Mouse (Mus musculus) kidney, embryonic 14.5 days (tissue): ENCODE data around the gene Tpmt. TPM values are rescaled to one million over a fixed set of nuclear protein-coding genes. Genes with fewer than 3 reads are reported as not detected.

ENCODE experiments used
- ATAC-seq: fragments of 200-750 bp; cut with Nextera tagmentation; 2 replicates; pipeline ENCODE4 v1.8.0; 2017; ENCODE audit warnings: moderate number of reproducible peaks, mild to moderate bottlenecking, moderate TSS enrichment, moderate library complexity; ENCODE audit not compliant: low FRiP score, low TSS enrichment
- H3K27ac ChIP-seq: fragments of 300-500 bp; sonication (generic); 2 replicates; pipeline ENCODE4 v1.5.1; 2014; ENCODE audit warnings: low read depth, mild to moderate bottlenecking, low read length, moderate library complexity, mixed read lengths
- H3K27me3 ChIP-seq: fragments of 300-500 bp; sonication (generic); 2 replicates; pipeline ENCODE4 v1.6.1; 2014; ENCODE audit warnings: mild to moderate bottlenecking, low read length; ENCODE audit not compliant: control insufficient read depth, insufficient read depth
- H3K36me3 ChIP-seq: fragments of 300-500 bp; sonication (generic); 2 replicates; pipeline ENCODE4 v1.6.1; 2014; ENCODE audit warnings: low read length, mixed read lengths; ENCODE audit not compliant: control insufficient read depth, insufficient read depth
- H3K4me1 ChIP-seq: fragments of 300-500 bp; sonication (generic); 2 replicates; pipeline ENCODE4 v1.6.1; 2014; ENCODE audit warnings: low read length, mixed read lengths; ENCODE audit not compliant: control insufficient read depth, insufficient read depth
- H3K4me2 ChIP-seq: fragments of 300-500 bp; sonication (generic); replicated peaks from 2 replicates; pipeline ENCODE4 v1.6.1; 2014; ENCODE audit warnings: low read depth, mild to moderate bottlenecking, low read length
- H3K4me3 ChIP-seq: fragments of 300-500 bp; sonication (generic); 2 replicates; pipeline ENCODE4 v1.5.1; 2014; ENCODE audit warnings: mild to moderate bottlenecking, low read length
- H3K9ac ChIP-seq: fragments of 300-500 bp; sonication (generic); 2 replicates; pipeline ENCODE4 v1.6.1; 2014; ENCODE audit warnings: low read depth, mild to moderate bottlenecking, low read length, moderate library complexity
- H3K9me3 ChIP-seq: fragments of 300-500 bp; sonication (generic); 2 replicates; pipeline ENCODE4 v1.6.1; 2016; ENCODE audit warnings: low read length; ENCODE audit not compliant: control insufficient read depth
- WGBS: fragments of 180-500 bp; shearing (Covaris S2); extraction: QIAGEN DNeasy Blood & Tissue Kit; methylation state at CpG from one replicate; pipeline ENCODE4 v1.1.7; 2014; 5-methylcytosine and 5-hydroxymethylcytosine counted together
- polyA plus RNA-seq: library from polyadenylated mRNA; unstranded; fragments of >200 nt; fragmentation: Nextera tagmentation; extraction: Ambion mirVana; gene quantifications from 2 replicates; pipeline ENCODE4 v1.2.1, GENCODE M21; 2014

Tpmt gene
- polyA plus RNA-seq, result 23.4 and 29.7 TPM in 2 replicates

DNA sequence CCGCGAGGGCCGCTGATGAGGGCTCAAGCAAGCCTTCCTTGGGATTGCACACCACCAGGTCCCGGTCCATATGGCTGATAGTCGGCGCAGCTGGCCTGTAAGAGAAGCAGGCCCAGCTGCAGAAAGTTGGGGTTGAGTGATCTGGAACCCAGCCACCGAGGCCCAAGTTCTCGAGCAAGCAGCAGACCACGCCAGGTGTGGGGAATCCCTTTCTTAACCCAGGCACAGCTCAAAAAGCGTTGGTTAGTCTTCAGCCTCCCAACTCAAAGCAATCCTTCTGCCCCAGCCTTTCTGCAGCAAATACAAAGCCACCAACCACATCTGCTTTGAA, at the start of gene Tpmt:
Gene Tpmt, minus strand, starts transcription at position 121 of the 331 bp plus-strand sequence.
- no peaks in the 10 kb centered on the region for H3K27me3 ChIP-seq
- H3K4me2 ChIP-seq, result peak within 1 kb of the TSS; percentile 99
- H3K4me3 ChIP-seq, result peak within 1 kb of the TSS; percentile 83
- H3K9me3 ChIP-seq, result no peaks in the 10 kb centered on the region
- peak within 1 kb of the TSS; percentile 75 for H3K9ac ChIP-seq
- no peaks in the 10 kb centered on the region; the same call in 1 of the 2 replicates for H3K36me3 ChIP-seq
- H3K27ac ChIP-seq, result peak within 1 kb of the TSS; percentile 42; the same call in 1 of the 2 replicates
- ATAC-seq, result no peak
- peaks cover 6% of the 10 kb centered on the region; the same call in 1 of the 2 replicates for H3K4me1 ChIP-seq
- WGBS, result 20% methylated on average over 10 of the region's 10 CpGs

DNA sequence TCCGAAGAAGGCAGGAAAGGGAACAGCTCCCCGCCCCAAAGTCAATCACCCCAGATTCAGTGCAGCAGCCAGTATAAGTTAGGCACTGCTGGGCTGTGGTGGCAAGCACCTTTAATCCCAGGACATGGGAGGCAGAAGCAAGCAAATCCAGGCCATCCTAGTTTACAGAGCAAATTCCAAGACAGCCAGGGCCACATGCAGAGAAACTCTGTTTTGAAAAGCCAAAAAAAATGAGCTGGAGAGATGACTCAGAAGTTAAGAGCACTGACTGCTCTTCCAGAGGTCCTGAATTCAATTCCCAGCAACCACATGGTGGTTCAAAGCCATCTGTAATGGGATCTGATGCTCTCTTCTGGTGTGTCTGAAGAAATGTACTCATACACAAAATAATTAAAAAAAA, 49.3 kb upstream of the Tpmt start:
- no peak overlapping the region for H3K4me3 ChIP-seq
- H3K4me2 ChIP-seq, result no peak overlapping the region
- ATAC-seq, result no peak
- H3K4me1 ChIP-seq, result no peaks in the 10 kb centered on the region
- no peak overlapping the region for H3K9ac ChIP-seq
- no peaks in the 10 kb centered on the region for H3K27me3 ChIP-seq
- H3K9me3 ChIP-seq, result no peaks in the 10 kb centered on the region
- H3K36me3 ChIP-seq, result peaks cover 86% of the 10 kb centered on the region
- 97% methylated on average over 2 of the region's 2 CpGs for WGBS
- no peak overlapping the region for H3K27ac ChIP-seq

DNA sequence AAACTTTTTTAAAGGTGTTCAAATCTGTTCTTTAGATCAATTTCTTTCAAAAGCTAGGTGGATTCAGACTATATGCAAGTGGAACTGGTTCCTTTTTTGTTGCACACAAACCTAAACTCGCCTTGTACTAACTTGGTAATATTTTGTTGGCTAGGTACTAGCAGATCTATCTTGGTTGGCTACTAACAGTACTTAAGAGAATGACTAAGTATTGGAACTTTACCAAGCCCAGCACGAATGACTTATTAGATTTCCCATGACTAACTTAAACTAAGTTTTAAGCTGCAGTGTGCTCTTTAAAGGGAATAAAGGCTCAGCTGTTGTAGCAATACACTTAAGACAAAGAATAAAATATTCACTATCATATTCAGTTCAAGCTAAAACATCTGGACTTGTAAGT, 44.7 kb upstream of the Tpmt start:
- ATAC-seq, result no peak
- 88% methylated on average over 2 of the region's 2 CpGs for WGBS
- Histone ChIP-seq H3K36me3 (peaks cover 85% of the 10 kb centered on the region), H3K27ac (no peak overlapping the region), H3K4me1 (no peaks in the 10 kb centered on the region), H3K9me3 (no peaks in the 10 kb centered on the region), H3K27me3 (no peaks in the 10 kb centered on the region), H3K9ac (no peak overlapping the region), H3K4me3 (no peak overlapping the region), H3K4me2 (no peak overlapping the region)

DNA sequence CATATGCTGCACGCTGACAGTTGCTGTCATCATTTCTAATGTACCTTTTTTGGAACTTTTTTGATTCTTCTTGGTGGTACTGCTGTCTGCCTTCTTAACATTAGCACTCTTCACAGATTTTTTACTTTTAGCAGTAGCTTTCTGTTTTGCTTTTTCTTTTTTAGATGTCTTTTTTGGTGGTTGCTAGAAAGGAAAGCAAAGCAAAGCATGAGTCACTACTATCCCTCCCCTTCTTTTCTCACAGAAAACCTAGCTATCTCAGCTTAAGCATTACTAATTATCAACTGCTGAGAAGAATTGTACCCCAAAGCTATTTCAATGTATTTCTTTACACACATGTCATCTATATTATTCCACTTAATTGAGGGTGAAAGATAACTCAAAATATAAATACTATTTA, 43.9 kb upstream of the Tpmt start:
- no peak overlapping the region for H3K27ac ChIP-seq
- H3K36me3 ChIP-seq, result peaks cover 80% of the 10 kb centered on the region
- H3K4me1 ChIP-seq, result no peaks in the 10 kb centered on the region
- no peak for ATAC-seq
- no peak overlapping the region for H3K4me3 ChIP-seq
- no peak overlapping the region for H3K4me2 ChIP-seq
- no peaks in the 10 kb centered on the region for H3K9me3 ChIP-seq
- WGBS, result 95% methylated on average over 1 of the region's 1 CpGs
- H3K9ac ChIP-seq, result no peak overlapping the region
- no peaks in the 10 kb centered on the region for H3K27me3 ChIP-seq

DNA sequence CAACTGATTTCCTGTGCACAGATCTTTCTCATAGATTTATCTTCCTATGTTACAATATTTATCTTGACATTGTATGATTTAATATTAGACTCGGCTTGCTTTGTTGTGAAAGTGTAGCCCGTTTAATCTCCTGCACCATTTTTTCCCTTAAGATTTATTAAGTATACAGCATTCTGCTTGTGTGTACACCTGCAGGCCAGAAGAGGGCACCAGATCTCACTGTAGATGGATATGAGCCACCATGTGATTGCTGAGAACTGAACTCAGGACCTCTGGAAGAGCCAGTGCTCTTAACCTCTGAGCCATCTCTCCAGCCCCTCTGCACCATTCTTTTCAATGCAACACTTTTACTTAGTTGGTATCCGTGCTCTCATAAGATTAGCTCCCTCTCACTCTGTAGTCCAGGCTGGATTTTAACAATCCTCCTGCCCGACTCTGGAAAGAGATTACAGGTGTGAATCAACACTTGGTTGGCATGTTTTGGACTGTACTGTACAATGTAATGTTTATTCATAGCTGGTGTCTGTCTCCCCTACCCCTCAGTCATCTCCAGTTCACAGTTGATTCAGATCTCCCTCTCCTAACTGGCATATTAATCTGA, 36.5 kb upstream of the Tpmt start:
- H3K4me2 ChIP-seq, result no peak overlapping the region
- H3K9me3 ChIP-seq, result no peaks in the 10 kb centered on the region; the same call in 1 of the 2 replicates
- no peaks in the 10 kb centered on the region for H3K4me1 ChIP-seq
- no peak overlapping the region for H3K9ac ChIP-seq
- ATAC-seq, result no peak
- peaks cover 33% of the 10 kb centered on the region; the same call in 1 of the 2 replicates for H3K36me3 ChIP-seq
- no peak overlapping the region for H3K4me3 ChIP-seq
- no peaks in the 10 kb centered on the region for H3K27me3 ChIP-seq
- H3K27ac ChIP-seq, result no peak overlapping the region
- 92% methylated on average over 4 of the region's 4 CpGs for WGBS

DNA sequence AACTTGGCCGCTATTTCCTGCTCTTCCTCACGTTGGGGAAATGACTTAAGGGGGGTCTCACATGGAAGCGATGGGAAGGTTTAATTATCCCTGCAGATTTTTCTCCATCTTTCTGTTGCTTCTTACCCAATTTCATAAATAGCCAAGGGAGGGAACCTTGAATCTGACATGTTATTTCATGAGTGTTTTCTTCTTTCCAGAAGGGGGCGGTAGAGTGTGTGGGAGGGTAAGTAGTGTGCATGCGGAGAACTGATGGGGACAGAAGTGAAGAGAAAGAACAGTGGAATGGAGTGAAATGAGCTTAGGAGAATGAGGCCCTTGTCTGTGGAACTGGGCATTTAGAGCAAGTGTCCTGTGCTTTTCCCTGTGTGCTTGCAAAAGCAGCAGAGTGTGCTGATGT, 34.3 kb upstream of the Tpmt start:
- H3K4me1 ChIP-seq, result no peaks in the 10 kb centered on the region
- H3K9me3 ChIP-seq, result no peaks in the 10 kb centered on the region; the same call in 1 of the 2 replicates
- WGBS, result 67% methylated on average over 5 of the region's 5 CpGs
- peaks cover 24% of the 10 kb centered on the region; the same call in 1 of the 2 replicates for H3K36me3 ChIP-seq
- H3K4me2 ChIP-seq, result no peak overlapping the region
- H3K9ac ChIP-seq, result no peak overlapping the region
- no peak overlapping the region for H3K27ac ChIP-seq
- ATAC-seq, result no peak
- no peak overlapping the region for H3K4me3 ChIP-seq
- H3K27me3 ChIP-seq, result no peaks in the 10 kb centered on the region

DNA sequence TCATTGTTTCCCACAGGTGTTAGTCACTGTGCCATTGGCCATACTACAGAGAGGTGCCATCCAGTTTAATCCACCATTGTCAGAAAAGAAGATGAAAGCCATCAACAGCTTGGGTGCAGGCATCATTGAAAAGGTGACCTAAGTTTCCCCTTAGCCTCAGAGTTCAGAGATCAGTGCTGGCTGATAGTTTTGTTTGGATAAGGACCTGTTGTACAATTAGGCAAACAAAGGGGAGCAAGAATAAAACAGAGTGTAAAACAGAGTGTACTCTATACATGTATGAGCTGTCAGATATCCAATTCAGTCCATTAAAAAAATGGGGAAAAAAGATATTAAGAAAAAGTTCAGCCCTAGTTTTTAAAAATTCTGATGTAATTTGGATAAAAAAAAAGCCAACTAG, 32.8 kb upstream of the Tpmt start:
- Histone ChIP-seq H3K9ac (no peak overlapping the region), H3K27ac (no peak overlapping the region), H3K36me3 (peaks cover 18% of the 10 kb centered on the region; the same call in 1 of the 2 replicates), H3K4me1 (no peaks in the 10 kb centered on the region), H3K4me2 (no peak overlapping the region), H3K27me3 (no peaks in the 10 kb centered on the region), H3K9me3 (no peaks in the 10 kb centered on the region; the same call in 1 of the 2 replicates), H3K4me3 (no peak overlapping the region)
- no peak for ATAC-seq

DNA sequence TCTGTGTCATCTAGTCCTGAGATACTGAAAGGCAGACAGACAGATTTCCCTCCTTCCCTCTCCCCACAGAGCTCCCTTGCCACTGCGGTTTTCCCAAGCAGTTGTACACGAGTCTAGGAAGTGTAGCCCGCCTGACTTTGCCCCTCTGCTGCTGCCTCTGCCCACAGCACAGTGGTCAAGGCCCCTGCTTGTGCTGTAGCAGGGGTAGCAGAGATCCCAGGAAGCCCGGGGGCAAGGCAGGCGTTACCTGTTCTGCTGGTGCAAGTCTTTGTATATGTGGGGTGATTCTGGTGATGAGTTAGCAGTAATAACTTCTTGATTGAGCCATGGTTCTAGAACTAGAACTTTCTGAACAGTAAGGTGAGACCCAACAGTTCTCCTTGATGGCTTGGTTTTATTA, 31.6 kb upstream of the Tpmt start:
- H3K9ac ChIP-seq, result no peak overlapping the region
- H3K27me3 ChIP-seq, result no peaks in the 10 kb centered on the region
- H3K27ac ChIP-seq, result no peak overlapping the region
- H3K9me3 ChIP-seq, result no peaks in the 10 kb centered on the region; the same call in 1 of the 2 replicates
- ATAC-seq, result no peak
- no peaks in the 10 kb centered on the region for H3K4me1 ChIP-seq
- no peak overlapping the region for H3K4me3 ChIP-seq
- no peak overlapping the region for H3K4me2 ChIP-seq
- H3K36me3 ChIP-seq, result peaks cover 23% of the 10 kb centered on the region
- WGBS, result 92% methylated on average over 5 of the region's 5 CpGs

DNA sequence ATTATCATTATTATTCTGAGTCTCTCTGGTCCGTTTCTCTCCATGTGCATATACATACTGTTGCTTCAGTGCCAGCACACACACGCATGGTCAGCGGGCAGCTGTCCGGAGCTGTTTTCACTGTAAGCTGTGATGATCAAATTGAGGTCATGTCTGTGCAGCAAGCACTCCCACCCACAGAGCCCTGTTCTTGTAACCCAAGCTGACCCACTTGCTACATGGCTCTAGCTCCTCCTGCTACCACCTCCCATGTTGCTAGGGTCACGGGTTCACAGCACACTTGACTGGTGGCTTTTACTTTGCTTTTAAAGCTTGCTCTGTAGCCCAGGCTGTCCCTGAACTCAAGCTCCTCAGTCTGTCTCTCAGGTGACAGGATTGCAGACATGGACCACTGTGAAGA, 27.9 kb upstream of the Tpmt start:
- no peaks in the 10 kb centered on the region for H3K9me3 ChIP-seq
- 68% methylated on average over 5 of the region's 5 CpGs for WGBS
- H3K9ac ChIP-seq, result no peak overlapping the region
- H3K27me3 ChIP-seq, result no peaks in the 10 kb centered on the region
- no peak overlapping the region for H3K27ac ChIP-seq
- no peaks in the 10 kb centered on the region for H3K4me1 ChIP-seq
- H3K4me2 ChIP-seq, result no peak overlapping the region
- peak; percentile 16; the same call in 1 of the 2 replicates for ATAC-seq
- H3K36me3 ChIP-seq, result peaks cover 20% of the 10 kb centered on the region
- no peak overlapping the region for H3K4me3 ChIP-seq
